Mouse (Mus musculus): ENCODE data around the gene Casp6. TPM values are rescaled to one million over a fixed set of nuclear protein-coding genes. Genes with fewer than 3 reads are reported as not detected.

Gene Casp6
- total and polyA plus RNA-seq, 3 experiments = 10.5 to 31.7 (median 15.3) TPM

- Histone ChIP-seq H3K36me3 (replicated peaks in 1 of 2; ENCODE audit: control insufficient read depth in 1 of 2, insufficient read depth in 1 of 2, low read length in 1 of 2) (peaks cover 7 to 56% of the 10 kb centered on the region in 2 experiments), H3K4me1 (ENCODE audit: control insufficient read depth in 1 of 2, insufficient read depth in 2 of 2) (peaks cover 7 to 31% of the 10 kb centered on the region in 2 experiments; a peak in 3 of 4 replicates), H3K9me3 (replicated peaks; ENCODE audit: low read length) (no peaks in the 10 kb centered on the region), H3K27me3 (replicated peaks) (no peaks in the 10 kb centered on the region), H3K4me3 (replicated peaks in 1 of 3; ENCODE audit: low read depth in 2 of 3, low read length in 2 of 3, poor library complexity in 1 of 3) (no peak overlapping the region), H3K4me2 (ENCODE audit: insufficient read depth, low read depth, poor library complexity, severe bottlenecking) (no peak overlapping the region), H3K79me2 (replicated peaks; ENCODE audit: control insufficient read depth, extremely low read depth, insufficient read depth, poor library complexity, severe bottlenecking) (0 out of 2 replicates have a peak, but pooled peaks cover 3% of the 10 kb centered on the region), H3K9ac (ENCODE audit: insufficient read depth, low read depth) (no peak overlapping the region), H3K27ac (ENCODE audit: insufficient read depth, low read depth) (no peak overlapping the region)
- in situ Hi-C loops (cut with MboI; ENCODE audit: low pct_ligation_motif_present, low pct_unique_long_range_greater_than_20kb, low sequenced_read_pairs) = no loop called here
- DNase-seq (ENCODE audit: extremely low read depth) = no peak
- TF ChIP-seq MAX (IDR thresholded peaks at IDR 0.05; ENCODE audit: low read length) (no peak), USF1 (IDR thresholded peaks at IDR 0.05; ENCODE audit: low read depth, low read length) (no peak), E2F4 (IDR thresholded peaks at IDR 0.05; ENCODE audit: insufficient replicate concordance, low read depth, low read length) (no peak), SIN3A (IDR thresholded peaks at IDR 0.05; ENCODE audit: low read length) (no peak), IRF4 (IDR thresholded peaks at IDR 0.05; ENCODE audit: low read depth, low read length) (no peak), GABPA (IDR thresholded peaks at IDR 0.05; ENCODE audit: insufficient replicate concordance, low read depth, low read length) (no peak)
- dilution Hi-C loops (cut with MboI; ENCODE audit: extremely low pct_ligation_motif_present, extremely low pct_unique_long_range_greater_than_20kb, low sequenced_read_pairs) = no loop called here
Observed at GRCm38 (mm10) chr3:129885577-129885976, 15.6 kb upstream of the Casp6 start.

- 0 out of 2 replicates have a peak, but pooled peaks cover under 1% of the 10 kb centered on the region for H3K79me2 ChIP-seq (replicated peaks; ENCODE audit: control insufficient read depth, extremely low read depth, insufficient read depth, poor library complexity, severe bottlenecking)
- TF ChIP-seq MYC (IDR thresholded peaks at IDR 0.05; ENCODE audit: low read depth, low read length) (no peak), ZKSCAN1 (IDR thresholded peaks at IDR 0.05; ENCODE audit: borderline replicate concordance, low read depth, low read length) (no peak), E2F4 (IDR thresholded peaks at IDR 0.05; ENCODE audit: insufficient replicate concordance, low read depth, low read length) (no peak), ZC3H11A (IDR thresholded peaks at IDR 0.05; ENCODE audit: low read depth, low read length) (no peak), RAD21 (IDR thresholded peaks at IDR 0.05; ENCODE audit: low read depth, low read length) (no peak)
- in situ Hi-C loops (cut with MboI; ENCODE audit: low pct_ligation_motif_present, low pct_unique_long_range_greater_than_20kb, low sequenced_read_pairs) = no loop called here
- H3K27ac ChIP-seq (ENCODE audit: insufficient read depth, low read depth) = no peak overlapping the region
- H3K4me1 ChIP-seq (ENCODE audit: control insufficient read depth in 1 of 2, insufficient read depth in 2 of 2) = peaks cover under 1 to 28% of the 10 kb centered on the region in 2 experiments; a peak in 3 of 4 replicates
- no peak overlapping the region for H3K9ac ChIP-seq (ENCODE audit: insufficient read depth, low read depth)
- H3K36me3 ChIP-seq (replicated peaks in 1 of 2; ENCODE audit: control insufficient read depth in 1 of 2, insufficient read depth in 1 of 2, low read length in 1 of 2) = peaks cover 14 to 60% of the 10 kb centered on the region in 2 experiments
- H3K4me3 ChIP-seq (replicated peaks in 1 of 3; ENCODE audit: low read depth in 2 of 3, low read length in 2 of 3, poor library complexity in 1 of 3) = no peak overlapping the region
- DNase-seq (ENCODE audit: extremely low read depth) = no peak
- dilution Hi-C loops (cut with MboI; ENCODE audit: extremely low pct_ligation_motif_present, extremely low pct_unique_long_range_greater_than_20kb, low sequenced_read_pairs) = no loop called here
- no peaks in the 10 kb centered on the region for H3K27me3 ChIP-seq (replicated peaks)
- H3K4me2 ChIP-seq (ENCODE audit: insufficient read depth, low read depth, poor library complexity, severe bottlenecking) = no peak overlapping the region
- H3K9me3 ChIP-seq (replicated peaks; ENCODE audit: low read length) = no peaks in the 10 kb centered on the region
Observed at GRCm38 (mm10) chr3:129886430-129886829, 14.8 kb upstream of the Casp6 start.

- H3K9me3 ChIP-seq (replicated peaks; ENCODE audit: low read length) = no peaks in the 10 kb centered on the region
- no peak overlapping the region for H3K4me3 ChIP-seq (replicated peaks in 1 of 3; ENCODE audit: low read depth in 2 of 3, low read length in 2 of 3, poor library complexity in 1 of 3)
- peaks cover 20 to 71% of the 10 kb centered on the region in 2 experiments for H3K36me3 ChIP-seq (replicated peaks in 1 of 2; ENCODE audit: control insufficient read depth in 1 of 2, insufficient read depth in 1 of 2, low read length in 1 of 2)
- H3K9ac ChIP-seq (ENCODE audit: insufficient read depth, low read depth) = no peak overlapping the region
- dilution Hi-C loops (cut with MboI; ENCODE audit: extremely low pct_ligation_motif_present, extremely low pct_unique_long_range_greater_than_20kb, low sequenced_read_pairs) (no loop called here), in situ Hi-C loops (cut with MboI; ENCODE audit: low pct_ligation_motif_present, low pct_unique_long_range_greater_than_20kb, low sequenced_read_pairs) (no loop called here)
- DNase-seq (ENCODE audit: extremely low read depth) = no peak
- TF ChIP-seq ZNF384 (IDR thresholded peaks at IDR 0.05; ENCODE audit: low read depth, low read length) = no peak
- TF ChIP-seq MAZ (IDR thresholded peaks at IDR 0.05; ENCODE audit: low read depth, low read length) = no peak
- no peak for TF ChIP-seq ZMIZ1 (IDR thresholded peaks at IDR 0.05; ENCODE audit: low read depth, low read length)
- no peak for TF ChIP-seq MAX (IDR thresholded peaks at IDR 0.05; ENCODE audit: low read length)
- no peak for TF ChIP-seq UBTF (IDR thresholded peaks at IDR 0.05; ENCODE audit: low read depth, low read length)
- TF ChIP-seq ZC3H11A (IDR thresholded peaks at IDR 0.05; ENCODE audit: low read depth, low read length) = no peak
- no peak for TF ChIP-seq KAT2A (IDR thresholded peaks at IDR 0.05; ENCODE audit: insufficient replicate concordance, low read length)
- no peak for TF ChIP-seq NELFE (IDR thresholded peaks at IDR 0.05; ENCODE audit: low read depth, low read length)
- no peak for TF ChIP-seq MAFK (IDR thresholded peaks at IDR 0.05; ENCODE audit: insufficient replicate concordance, low read length)
- TF ChIP-seq EP300 (IDR thresholded peaks at IDR 0.05; ENCODE audit: low read length) = no peak
- no peak for TF ChIP-seq BHLHE40 (IDR thresholded peaks at IDR 0.05; ENCODE audit: low read depth, low read length)
- TF ChIP-seq JUND (conservative IDR thresholded peaks at IDR 0.05; ENCODE audit: low read depth, low read length) = no peak
- TF ChIP-seq TCF12 (IDR thresholded peaks at IDR 0.05; ENCODE audit: low read depth, low read length) = no peak
- TF ChIP-seq POLR2A (IDR thresholded peaks at IDR 0.05; ENCODE audit: low read depth, low read length) = no peak
- H3K4me2 ChIP-seq (ENCODE audit: insufficient read depth, low read depth, poor library complexity, severe bottlenecking) = no peak overlapping the region
- no peaks in the 10 kb centered on the region for H3K27me3 ChIP-seq (replicated peaks)
- peaks cover 12 to 27% of the 10 kb centered on the region in 2 experiments for H3K4me1 ChIP-seq (ENCODE audit: control insufficient read depth in 1 of 2, insufficient read depth in 2 of 2)
- no peaks in the 10 kb centered on the region for H3K79me2 ChIP-seq (replicated peaks; ENCODE audit: control insufficient read depth, extremely low read depth, insufficient read depth, poor library complexity, severe bottlenecking)
- H3K27ac ChIP-seq (ENCODE audit: insufficient read depth, low read depth) = no peak overlapping the region
Observed at GRCm38 (mm10) chr3:129887779-129888517, 13.3 kb upstream of the Casp6 start.
